Mouse (Mus musculus): ENCODE measurements around the gene Rap1gap2. TPM values are rescaled to one million over a fixed set of nuclear protein-coding genes. Genes with fewer than 3 reads are reported as not detected.

The Rap1gap2 gene
- polyA plus RNA-seq (2017; shearing (Covaris generic)) = 10 to 100 TPM in 1 of 3 experiments, 1 to 10 TPM in 1, under 1 TPM in 1; 0.63 to 11.9 (median 1.6) TPM

DNA sequence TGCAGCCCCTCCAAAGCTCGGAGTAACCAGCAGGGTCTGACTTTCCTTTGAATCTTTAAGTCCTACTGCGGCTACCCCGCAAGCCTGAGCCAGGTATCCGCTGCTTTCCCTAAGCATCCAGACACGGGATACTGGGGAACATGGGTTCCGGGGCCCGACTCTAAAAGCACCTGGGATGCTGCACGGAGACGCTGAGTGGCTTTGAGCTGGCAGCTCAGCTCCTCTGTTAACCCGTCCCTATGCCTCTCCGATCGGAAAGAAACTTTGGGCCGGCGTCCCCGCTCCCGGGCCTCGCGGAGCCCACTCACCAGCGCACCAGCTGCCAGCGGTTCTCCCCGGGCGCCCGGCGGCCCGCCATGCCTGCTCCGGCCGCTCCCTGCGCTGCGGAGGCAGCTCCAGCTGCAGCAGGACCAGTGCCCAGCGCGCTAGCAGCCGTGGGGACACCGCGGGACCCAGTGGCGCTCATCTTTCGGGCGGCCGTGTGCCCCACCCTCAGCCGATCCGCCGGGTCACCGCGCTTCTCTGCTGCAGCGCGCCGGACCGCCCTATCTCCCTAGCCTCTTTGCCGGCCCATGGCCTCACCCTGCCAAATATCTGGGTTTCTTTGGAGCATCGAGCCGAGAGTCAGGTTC is at the start of gene Rap1gap2:
Gene Rap1gap2 (minus strand): TSS at position 371 of the 632 bp plus-strand sequence.
- no peak for ATAC-seq

DNA sequence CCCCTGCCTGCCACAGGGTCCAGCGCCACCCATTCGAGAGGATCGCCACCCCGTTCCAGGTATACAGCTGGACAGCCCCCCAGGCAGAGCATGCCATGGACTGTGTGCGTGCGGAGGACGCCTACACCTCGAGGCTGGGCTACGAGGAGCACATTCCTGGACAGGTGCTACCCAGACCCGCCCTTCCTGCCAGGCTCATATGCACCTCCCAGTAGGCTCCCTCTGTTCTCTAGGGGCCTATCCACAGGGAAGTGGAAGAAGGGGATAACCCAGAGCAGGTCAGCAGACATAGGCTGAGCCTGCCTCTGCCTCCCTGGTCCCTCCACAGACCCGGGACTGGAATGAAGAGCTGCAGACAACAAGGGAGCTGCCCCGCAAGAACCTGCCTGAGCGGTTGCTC is 49.6 kb upstream of the Rap1gap2 start:
- ATAC-seq = no peak

DNA sequence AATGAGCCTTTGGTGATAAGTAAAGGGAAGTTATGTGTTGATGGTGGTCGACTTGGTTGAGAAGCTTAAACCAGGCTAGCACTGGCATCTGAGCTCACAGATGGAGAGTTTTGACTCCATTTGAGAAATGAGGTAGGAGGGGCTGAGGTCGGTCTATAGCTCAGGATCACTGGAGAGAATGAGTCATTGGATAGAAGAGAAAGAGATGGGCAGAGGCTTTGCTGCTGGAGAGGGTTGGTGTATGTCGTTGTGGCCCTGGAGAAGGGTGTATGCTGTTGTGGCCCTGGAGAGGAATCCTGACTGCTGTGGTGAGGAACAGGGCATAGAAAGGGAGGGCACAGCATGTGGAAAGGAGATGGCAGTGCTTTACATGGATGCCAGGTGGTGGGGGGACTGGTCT is 45.2 kb upstream of the Rap1gap2 start:
- ATAC-seq = peak; percentile 28

DNA sequence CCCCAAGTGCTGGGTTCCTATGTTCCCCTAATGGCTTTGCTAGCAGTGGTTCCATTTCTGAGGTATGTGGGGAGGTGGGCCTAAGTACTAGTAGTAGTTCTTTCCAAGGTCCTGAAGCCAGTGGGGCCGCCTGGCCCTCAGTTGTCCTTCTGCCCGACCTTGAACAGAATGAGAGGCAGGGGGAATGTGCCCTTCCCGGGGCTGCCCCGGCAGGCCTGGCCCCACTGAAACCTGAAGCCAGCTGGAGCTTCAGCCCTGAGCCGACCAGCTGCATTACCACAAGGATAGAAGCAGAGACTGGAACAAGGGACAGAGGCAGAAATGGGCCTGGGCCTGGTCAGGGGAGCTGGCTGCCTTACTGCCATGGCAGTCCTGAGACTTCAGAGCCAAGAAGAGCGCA is 42.7 kb upstream of the Rap1gap2 start:
- no peak for ATAC-seq

DNA sequence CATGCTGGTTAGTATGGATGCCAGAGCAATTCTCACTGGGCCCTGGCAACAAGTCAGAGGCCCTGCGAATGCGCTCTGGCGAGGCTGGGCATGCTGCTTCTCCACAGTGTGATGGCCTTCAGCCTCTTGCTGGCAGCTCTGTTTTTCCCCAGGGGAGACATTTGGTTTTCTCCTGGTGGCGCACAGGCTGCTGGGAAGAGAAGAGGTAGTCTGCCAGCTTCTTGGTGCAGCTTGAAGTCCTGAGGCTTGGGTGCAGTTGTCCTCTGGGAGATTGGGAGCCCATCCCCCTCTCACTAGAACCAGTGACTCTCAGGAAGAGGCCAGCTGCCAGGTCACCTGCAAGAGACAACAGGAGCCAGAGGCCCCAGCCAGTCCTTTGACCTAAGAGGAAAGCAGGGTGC is 42.1 kb upstream of the Rap1gap2 start:
- ATAC-seq = no peak

DNA sequence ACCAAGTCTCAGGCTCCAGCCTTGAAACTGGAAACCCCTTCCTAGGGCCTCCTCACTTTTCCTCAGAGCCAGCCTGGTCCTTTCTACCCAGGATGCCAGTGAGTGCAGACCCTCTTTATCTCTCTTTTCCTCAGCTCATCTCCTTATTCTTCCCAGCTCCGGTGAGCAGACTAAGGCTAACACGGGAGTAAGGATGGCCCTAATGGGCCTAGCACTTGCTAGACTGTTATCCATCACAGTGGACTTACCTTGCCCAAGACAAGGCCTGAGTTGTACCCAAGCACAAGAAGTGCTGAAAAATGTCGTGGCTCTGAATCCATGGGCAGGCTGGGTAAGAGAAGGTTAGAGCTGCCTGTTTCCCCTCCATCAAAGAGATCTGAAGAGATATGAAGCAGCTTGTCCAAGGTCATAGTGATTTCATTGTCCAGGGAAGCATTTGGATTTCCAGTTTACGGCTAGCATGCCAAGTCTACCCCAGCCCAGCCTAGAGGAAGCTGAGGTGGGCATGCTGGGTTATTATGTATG is 39.9 kb upstream of the Rap1gap2 start:
- no peak for ATAC-seq

DNA sequence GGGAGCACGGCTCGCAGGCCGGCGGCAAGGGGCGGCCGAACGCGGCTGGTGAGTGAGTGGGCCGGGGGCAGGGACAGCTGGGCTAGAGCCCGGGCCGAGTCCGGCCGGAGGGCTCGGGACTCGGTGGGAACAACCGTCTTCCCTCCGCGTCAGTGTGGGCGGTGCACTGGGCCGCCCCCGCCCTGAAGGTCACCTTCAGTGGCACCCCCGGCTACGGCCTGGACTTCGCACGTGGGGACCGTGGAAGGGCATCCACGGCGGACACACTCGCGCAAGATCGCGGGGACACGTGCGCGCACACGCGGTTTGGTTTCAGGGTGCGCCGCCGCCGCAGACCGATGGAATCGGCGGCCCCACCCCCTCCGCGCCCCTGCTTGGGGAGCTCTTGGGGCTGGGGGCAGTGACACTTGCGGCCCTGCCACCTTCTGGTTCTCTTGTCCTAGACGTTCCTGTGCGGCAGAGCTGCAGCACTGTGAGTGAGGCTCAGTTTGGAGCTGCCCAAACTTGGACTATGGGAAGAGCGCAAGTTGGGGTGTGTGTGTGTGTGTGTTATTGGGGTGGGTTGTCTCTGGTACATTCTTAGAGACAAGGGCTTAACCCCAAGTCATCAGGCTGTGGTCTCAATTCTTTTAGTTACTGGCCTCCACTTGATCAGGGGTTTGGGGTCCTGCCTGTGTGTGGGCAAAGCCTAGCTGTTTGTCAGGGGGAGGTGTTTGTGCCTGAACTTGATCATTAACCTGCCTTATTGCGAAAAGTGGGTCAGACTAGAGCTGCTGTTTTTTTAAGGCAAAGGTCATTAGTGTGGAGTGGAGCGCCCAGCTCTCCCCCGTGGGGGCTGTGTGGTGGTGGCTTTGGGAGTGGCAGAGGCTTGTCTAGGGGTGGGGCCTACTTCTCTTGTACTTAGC is 39.2 kb upstream of the Rap1gap2 start:
- no peak for ATAC-seq

DNA sequence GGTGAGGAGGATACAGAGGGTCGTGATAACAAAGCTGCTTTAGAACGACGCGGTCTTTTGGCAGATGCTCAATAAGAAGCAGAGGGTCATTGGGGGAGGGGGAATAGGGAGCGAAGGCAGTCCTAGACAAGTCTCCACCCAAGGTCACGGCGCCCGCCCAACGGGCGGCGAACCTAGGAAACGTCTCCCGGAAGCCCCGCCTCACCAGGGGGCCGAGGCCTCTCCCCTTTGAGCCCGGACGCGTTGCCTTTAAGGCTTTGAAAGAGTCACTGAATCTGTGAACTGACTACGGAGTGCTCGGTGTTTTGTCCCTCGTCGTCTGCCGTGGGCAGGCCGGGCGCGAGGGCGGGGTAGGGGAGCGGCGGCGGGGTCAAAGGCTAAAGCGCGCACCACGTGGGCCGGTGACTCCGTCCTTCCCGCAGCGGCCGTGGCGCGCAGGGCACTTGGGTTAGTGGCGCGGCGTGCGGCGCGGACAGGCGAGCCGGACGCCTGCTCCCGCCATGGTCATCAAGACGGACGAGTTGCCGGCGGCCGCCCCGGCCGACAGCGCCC is 38.5 kb upstream of the Rap1gap2 start, which contains the start of gene Cluh:
Gene Cluh (plus strand): TSS at position 401 of the 552 bp plus-strand sequence.
- peak; percentile 98 for ATAC-seq

DNA sequence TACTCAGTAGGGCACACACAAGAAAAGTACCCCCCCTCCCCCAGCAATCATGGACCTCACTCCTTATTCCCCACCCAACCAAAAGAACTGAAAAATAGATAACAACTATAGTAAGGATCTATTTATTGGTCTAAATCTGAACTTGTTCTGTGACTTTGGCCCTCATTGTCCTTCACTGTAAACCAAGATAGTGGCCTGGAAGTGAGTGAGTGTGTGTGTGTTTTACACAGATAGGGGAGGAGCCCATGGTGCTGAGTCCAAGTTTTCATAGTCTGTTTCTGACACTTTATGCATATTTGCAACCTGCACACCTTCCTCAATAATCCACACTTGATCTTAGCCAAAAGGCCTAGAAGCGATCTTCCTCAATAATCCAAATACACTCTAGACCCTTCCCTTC is 38.0 kb upstream of the Rap1gap2 start:
- peak; percentile 3 for ATAC-seq

DNA sequence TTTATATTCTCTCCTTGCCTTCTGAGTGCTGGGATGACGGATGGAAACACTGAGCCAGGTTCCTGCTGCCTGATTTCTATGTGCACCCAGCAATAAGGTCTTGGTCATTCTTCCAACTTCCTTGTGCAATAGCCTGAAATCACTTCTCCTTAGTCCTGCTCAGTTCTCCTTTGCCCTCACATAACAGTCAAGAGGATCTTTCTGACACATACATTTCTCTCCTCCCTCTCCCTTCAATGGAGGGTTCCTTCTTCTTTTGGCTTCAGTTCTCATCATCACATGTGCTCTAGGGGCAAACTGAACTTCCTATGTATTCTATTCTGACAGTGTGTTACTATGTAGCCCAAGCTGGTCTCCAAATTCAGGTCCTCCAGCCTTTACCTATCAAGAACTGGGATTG is 37.3 kb upstream of the Rap1gap2 start:
- no peak for ATAC-seq

DNA sequence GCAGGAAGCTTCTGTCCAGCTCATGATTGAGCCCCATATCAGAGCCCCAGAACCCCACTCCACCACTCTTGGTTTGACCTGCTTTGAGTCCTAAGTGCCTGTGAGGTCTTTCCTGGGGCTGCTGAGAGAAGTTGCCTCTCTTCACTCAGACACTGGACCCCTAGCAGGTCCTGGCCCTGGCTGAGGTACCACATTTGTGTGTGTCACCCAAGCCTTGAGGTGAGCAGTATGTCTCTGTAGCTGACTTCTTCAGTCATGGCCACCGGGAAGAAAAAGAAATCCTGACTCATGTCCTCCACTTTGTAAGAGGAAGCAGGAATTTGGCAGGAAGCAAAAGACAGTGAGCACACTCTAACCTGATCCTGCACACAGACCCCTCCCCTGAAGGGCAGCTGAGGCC is 28.9 kb upstream of the Rap1gap2 start:
- no peak for ATAC-seq

DNA sequence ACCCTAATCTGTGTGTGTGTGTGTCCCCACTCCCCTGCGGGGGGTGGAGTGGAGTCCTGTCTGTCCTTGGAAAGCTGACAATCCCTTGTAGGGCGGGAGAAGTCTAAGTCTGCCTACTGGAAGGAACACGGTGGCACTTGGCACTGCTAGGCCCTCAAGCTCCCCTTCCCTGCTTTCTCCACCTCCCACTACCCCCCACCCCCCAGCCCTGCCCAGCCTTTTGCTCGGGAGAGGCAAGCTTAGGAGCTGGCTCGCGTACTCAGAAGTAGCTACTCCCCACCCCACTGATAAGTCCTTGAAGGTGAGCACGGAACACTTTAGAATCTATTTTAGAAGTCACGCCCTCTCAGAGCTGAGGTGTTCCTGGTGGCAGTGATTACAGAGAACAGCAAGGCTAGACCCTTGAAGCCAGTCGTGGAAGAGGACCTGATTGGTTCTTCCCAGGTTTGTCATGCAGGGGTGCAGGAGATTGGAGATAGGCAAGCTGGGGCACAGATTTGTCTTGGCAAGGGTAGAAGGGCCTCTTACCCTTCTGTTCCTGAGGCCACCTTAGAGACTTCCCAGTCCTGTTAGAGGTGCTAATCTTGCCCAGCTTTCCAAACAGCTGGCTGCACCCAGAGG is 28.2 kb upstream of the Rap1gap2 start:
- no peak for ATAC-seq

DNA sequence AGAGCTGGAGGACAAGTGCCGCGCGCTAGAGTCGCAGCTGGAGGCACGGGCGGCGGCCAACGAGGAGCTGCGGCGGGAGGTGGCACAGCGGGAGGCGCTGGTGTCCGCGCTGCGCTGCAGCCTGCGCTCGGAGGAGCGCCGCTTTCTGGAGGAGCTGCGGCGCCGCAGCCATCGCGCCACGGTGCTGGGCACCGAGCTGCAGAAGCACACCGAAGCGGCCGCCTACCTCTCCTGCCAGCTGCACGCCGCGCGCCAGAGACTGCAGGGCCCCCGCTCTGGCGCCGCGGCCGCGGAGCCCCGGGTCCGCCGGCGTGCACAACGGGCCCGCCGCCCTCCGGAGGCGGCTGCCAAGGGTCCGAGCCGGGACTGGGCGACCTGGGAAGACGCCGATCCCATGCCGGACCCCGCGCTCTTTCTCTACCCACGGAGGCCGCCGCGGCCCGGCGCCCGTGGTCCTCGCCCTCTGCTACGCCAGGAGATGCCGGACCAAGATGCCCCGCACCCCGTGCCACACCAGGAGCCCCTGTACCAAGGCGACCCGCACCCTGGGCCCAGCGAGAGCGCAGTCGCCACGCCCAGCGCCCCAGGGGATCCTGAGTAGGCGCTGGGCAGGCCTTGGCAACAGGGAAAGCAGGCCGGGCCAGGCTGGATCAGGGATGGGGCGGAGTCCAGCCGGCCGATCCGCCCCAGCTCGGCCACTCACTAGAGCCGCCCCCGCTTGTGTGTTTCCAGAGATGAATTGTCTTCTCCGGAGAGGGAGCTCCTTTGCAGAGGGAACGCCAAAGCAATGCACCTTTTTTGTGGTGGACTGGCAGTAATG is 27.5 kb upstream of the Rap1gap2 start:
- peak; percentile 41 for ATAC-seq

DNA sequence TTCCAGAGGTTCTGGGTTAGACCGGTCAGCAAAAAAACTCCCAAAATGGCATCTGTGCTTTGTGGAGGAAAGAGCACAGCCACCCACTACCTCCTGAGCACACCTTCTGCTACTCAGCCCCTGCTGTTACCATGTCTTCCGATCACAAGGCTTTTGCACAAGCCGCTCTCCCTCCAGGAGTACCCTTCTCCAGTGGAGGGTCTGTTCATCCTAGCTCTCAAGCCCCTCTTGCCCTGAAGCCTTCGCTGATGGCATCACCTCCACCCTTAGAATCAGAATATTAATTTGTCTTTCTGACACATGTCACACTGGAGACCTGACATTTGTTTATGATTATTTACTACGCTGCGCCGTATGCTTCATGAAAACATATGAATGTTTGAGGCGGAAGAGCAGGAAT is 26.8 kb upstream of the Rap1gap2 start:
- no peak for ATAC-seq

DNA sequence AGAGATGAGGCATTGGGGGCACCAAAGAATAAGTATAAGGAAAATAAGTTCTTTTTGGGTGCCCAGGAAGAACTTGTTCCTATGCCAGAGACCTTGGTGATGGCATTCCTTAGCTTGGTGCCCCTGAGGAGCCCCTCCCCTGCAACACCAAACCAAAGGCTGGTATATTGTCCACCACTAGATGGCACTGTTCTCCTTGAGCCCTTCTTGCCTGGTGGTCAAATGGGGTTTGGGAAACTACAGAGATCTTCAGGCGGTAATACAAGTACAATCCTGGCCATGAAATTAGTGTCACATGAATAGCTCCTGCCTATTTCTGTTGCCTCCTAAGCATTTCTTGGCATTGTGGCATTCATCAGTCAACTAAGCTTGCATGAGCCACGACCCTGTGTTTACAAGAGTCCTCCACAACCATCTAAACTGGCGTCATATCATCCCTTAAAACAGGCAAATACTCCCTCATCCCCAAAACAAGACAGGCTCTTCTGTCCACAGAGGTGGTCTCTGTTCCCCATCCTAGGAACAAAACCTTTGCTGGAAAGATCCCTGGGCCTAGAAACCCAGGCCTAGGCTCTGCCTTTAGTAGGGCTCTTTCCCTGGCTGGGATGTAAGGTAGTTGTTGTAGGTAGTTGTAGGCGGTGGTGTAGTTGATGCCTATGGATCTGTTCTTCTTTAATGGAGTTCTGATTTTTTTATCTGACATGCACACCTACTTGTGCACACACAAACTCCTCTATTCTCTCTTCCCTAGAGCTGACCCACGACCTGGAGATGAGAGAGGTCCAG is 24.0 kb upstream of the Rap1gap2 start:
- ATAC-seq = no peak

DNA sequence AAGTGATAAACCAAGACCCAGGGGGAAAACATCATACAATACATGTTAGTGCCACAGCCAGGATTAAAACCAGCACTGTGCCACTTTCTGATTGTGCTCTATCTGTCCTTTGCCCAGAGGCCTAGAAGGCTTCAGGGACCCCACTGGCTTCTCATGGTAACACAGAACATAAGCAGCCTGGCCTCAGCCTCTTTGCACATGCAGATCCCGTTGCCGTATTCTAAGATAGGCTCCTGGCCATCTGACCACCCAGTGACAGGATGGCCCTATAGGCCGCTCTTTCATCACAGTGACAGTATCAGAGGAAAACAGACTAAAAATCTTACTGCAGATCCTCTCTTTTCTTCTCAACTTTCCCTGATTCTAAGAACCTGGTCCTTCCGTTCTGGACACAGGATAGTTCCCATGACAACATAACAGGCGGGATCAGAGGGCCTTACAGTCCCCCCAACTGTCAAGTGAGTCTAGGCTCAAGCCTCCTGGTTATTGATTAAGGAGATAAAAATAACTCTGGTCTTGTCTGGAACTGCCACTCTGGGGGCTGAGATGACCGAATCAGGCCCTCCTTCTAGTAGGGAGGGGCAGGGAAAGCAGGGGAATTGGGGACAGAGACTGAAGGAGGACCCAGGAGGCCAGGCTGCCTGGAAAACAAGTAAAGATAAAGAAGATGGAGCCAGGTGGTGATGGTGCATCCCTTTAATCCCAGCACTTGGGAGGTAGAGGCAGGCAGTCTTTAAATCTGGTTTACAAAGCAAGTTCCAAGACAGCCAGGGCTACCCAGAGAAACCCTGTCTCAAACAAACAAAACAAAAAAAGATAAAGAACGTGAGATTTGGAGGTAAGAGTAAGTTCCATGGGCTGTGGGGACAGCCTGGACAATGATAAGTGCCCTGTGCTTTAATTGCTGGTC is 21.4 kb upstream of the Rap1gap2 start:
- no peak for ATAC-seq

DNA sequence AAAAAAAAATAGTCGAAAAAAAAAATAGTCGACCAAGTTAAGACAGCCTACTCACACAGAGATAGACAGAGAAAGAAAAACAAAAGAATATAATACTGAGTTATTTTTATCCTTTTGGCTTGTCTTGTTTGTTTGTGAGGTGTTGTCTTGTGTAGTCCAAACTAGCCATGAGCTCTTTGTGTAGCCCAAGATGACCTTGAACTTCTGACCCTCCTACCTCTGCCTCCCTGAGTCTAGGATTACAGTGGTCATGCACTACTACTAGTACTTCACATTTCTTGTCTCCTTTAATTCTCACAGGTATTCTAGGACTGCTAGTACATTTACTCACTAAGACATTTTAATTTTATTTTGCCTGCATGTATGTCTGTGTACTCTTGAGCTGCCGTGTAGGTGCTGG is 16.8 kb upstream of the Rap1gap2 start:
- no peak for ATAC-seq

DNA sequence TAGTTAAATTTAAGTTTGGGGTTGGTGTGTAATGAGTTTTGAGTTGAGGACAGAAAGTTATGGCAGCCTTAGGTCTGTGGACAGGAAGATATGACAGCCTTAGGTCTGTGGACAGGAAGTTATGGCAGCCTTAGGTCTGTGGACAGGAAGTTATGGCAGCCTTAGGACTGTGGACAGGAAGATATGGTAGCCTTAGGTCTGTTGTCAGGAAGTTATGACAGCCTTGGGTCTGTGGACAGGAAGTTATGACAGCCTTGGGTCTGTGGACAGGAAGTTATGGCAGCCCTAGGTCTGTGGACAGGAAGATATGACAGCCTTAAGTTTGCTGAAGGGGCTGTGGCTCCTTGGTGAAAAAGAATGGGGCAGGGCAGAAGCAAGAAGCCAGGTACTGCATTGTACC is 14.6 kb upstream of the Rap1gap2 start:
- ATAC-seq = no peak

DNA sequence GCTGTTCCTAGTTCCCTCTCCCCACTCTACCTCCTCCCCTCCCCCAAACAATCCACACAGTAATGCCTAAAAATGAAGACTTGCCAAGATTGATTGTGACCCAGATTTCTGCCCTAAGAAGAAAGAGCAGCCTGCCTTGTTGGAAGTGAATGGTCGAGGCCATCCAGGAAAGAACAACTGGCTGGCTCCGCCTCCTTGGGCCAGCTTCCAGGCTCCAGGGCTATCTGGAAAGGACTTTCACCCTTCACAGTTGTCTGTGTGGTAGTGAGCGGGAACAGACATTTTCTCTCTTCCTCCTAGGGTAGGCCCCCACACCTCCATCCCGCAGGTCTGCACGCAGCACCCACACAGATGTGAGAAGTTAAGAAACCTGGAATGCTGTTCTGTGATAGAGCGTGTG is 13.0 kb upstream of the Rap1gap2 start:
- no peak for ATAC-seq
